Mouse (Mus musculus): Measurements from ENCODE around the gene Epm2aip1. TPM values are rescaled to one million over a fixed set of nuclear protein-coding genes. Genes with fewer than 3 reads are reported as not detected.
A peak's percentile ranks its signal among the peaks of the same experiment; 100 is the strongest.

Gene Epm2aip1
- polyA plus RNA-seq, 1 experiment from 2014 or later = 46.2 TPM

- peak; percentile 97 for DNase-seq (ENCODE audit: low spot score)
- Histone ChIP-seq H3K36me3 (ENCODE audit: control insufficient read depth, insufficient read depth, low read length) (no peaks in the 10 kb centered on the region), H3K27ac (replicated peaks; ENCODE audit: low read depth, low read length) (no peak overlapping the region), H3K9me3 (ENCODE audit: control insufficient read depth, low read length) (no peaks in the 10 kb centered on the region), H3K4me2 (ENCODE audit: low read depth, severe bottlenecking) (no peak overlapping the region), H3K4me3 (ENCODE audit: low read depth, low read length) (no peak overlapping the region), H3K9ac (ENCODE audit: low read length) (no peak overlapping the region), H3K4me1 (ENCODE audit: control insufficient read depth, insufficient read depth, low read length) (no peaks in the 10 kb centered on the region), H3K27me3 (ENCODE audit: control insufficient read depth, insufficient read depth, low read length) (no peaks in the 10 kb centered on the region)
- peak; percentile 73 for ATAC-seq (ENCODE audit: insufficient number of reproducible peaks, low FRiP score, low TSS enrichment, low read depth)
- 16% methylated on average over 21 of the region's 21 CpGs for WGBS
Observed at GRCm38 (mm10) chr9:111289832-111290339, 18.2 kb downstream of the Epm2aip1 start.

DNA sequence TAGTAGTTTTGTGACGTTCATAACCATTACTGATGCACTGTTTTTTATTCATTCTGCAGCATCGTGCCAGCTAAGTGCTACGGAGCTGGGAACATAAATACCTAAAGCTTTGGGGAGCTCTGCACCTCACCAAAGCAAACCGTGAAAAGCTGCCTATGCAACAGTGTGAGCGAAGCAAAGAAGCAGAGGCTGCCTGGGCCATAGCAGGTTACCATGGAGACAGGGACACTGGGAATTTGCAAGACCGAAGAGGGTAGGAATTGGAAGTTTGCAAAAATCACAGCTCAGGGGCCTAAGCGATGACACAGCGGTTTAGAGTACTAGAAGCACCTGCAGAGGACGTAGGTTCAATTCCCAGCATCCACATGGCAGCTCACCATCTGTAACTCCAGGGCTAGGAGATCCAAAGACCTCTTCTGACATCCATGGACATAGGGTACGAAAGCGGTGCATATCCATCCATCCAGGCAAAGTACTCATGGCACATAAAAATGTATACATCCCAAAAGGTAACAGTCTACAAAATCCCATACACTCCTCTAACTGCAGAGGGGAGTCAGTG is 18.9 kb downstream of the Epm2aip1 start:
- H3K9ac ChIP-seq (ENCODE audit: low read length) = no peak overlapping the region
- no peak overlapping the region for H3K4me2 ChIP-seq (ENCODE audit: low read depth, severe bottlenecking)
- DNase-seq (ENCODE audit: low spot score) (no peak), ATAC-seq (ENCODE audit: insufficient number of reproducible peaks, low FRiP score, low TSS enrichment, low read depth) (no peak)
- no peaks in the 10 kb centered on the region for H3K36me3 ChIP-seq (ENCODE audit: control insufficient read depth, insufficient read depth, low read length)
- no peaks in the 10 kb centered on the region for H3K9me3 ChIP-seq (ENCODE audit: control insufficient read depth, low read length)
- no peaks in the 10 kb centered on the region for H3K4me1 ChIP-seq (ENCODE audit: control insufficient read depth, insufficient read depth, low read length)
- H3K27me3 ChIP-seq (ENCODE audit: control insufficient read depth, insufficient read depth, low read length) = no peaks in the 10 kb centered on the region
- no peak overlapping the region for H3K4me3 ChIP-seq (ENCODE audit: low read depth, low read length)
- WGBS = 75% methylated on average over 11 of the region's 11 CpGs
- no peak overlapping the region for H3K27ac ChIP-seq (replicated peaks; ENCODE audit: low read depth, low read length)

- no peak overlapping the region for H3K27ac ChIP-seq (replicated peaks; ENCODE audit: low read depth, low read length)
- H3K36me3 ChIP-seq (ENCODE audit: control insufficient read depth, insufficient read depth, low read length) = no peaks in the 10 kb centered on the region
- 88% methylated on average over 4 of the region's 4 CpGs for WGBS
- no peak overlapping the region for H3K4me2 ChIP-seq (ENCODE audit: low read depth, severe bottlenecking)
- no peaks in the 10 kb centered on the region for H3K9me3 ChIP-seq (ENCODE audit: control insufficient read depth, low read length)
- no peak for DNase-seq (ENCODE audit: low spot score)
- H3K27me3 ChIP-seq (ENCODE audit: control insufficient read depth, insufficient read depth, low read length) = no peaks in the 10 kb centered on the region
- H3K4me1 ChIP-seq (ENCODE audit: control insufficient read depth, insufficient read depth, low read length) = no peaks in the 10 kb centered on the region
- ATAC-seq (ENCODE audit: insufficient number of reproducible peaks, low FRiP score, low TSS enrichment, low read depth) = no peak
- H3K9ac ChIP-seq (ENCODE audit: low read length) = no peak overlapping the region
- no peak overlapping the region for H3K4me3 ChIP-seq (ENCODE audit: low read depth, low read length)
Observed at GRCm38 (mm10) chr9:111293234-111293633, 21.5 kb downstream of the Epm2aip1 start.

DNA sequence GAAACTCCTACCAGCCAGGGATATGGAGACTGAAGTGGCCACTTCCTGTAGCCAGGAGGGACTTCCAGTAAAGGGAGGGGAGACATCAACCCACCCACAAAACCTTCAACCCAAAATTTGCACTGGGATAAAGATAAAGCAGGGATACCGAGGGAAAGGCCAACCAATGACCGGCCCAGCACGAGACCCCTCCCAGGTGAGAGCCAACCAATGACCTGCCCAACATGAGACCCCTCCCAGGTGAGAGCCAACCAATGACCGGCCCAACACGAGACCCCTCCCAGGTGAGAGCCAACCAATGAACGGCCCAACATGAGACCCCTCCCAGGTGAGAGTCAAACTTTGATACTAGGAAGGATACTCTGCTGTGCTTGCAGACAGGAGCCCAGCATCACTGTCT is 23.2 kb downstream of the Epm2aip1 start:
- no peaks in the 10 kb centered on the region for H3K4me1 ChIP-seq (ENCODE audit: control insufficient read depth, insufficient read depth, low read length)
- WGBS = 96% methylated on average over 6 of the region's 6 CpGs
- no peak for DNase-seq (ENCODE audit: low spot score)

GRCm38 (mm10) chr9:111295323-111295722 is 23.6 kb downstream of the Epm2aip1 start:
- no peak overlapping the region for H3K27ac ChIP-seq (replicated peaks; ENCODE audit: low read depth, low read length)
- H3K4me3 ChIP-seq (ENCODE audit: low read depth, low read length) = no peak overlapping the region
- no peak overlapping the region for H3K9ac ChIP-seq (ENCODE audit: low read length)
- no peaks in the 10 kb centered on the region for H3K9me3 ChIP-seq (ENCODE audit: control insufficient read depth, low read length)
- H3K36me3 ChIP-seq (ENCODE audit: control insufficient read depth, insufficient read depth, low read length) = no peaks in the 10 kb centered on the region
- DNase-seq (ENCODE audit: low spot score) = no peak
- no peak overlapping the region for H3K4me2 ChIP-seq (ENCODE audit: low read depth, severe bottlenecking)
- no peak for ATAC-seq (ENCODE audit: insufficient number of reproducible peaks, low FRiP score, low TSS enrichment, low read depth)
- WGBS = 84% methylated on average over 2 of the region's 2 CpGs
- no peaks in the 10 kb centered on the region for H3K27me3 ChIP-seq (ENCODE audit: control insufficient read depth, insufficient read depth, low read length)
- no peaks in the 10 kb centered on the region for H3K4me1 ChIP-seq (ENCODE audit: control insufficient read depth, insufficient read depth, low read length)

More for the DNA sequence above, 23.2 kb downstream of the Epm2aip1 start:
- no peak for ATAC-seq (ENCODE audit: insufficient number of reproducible peaks, low FRiP score, low TSS enrichment, low read depth)
- Histone ChIP-seq H3K9ac (ENCODE audit: low read length) (no peak overlapping the region), H3K27me3 (ENCODE audit: control insufficient read depth, insufficient read depth, low read length) (no peaks in the 10 kb centered on the region), H3K27ac (replicated peaks; ENCODE audit: low read depth, low read length) (no peak overlapping the region), H3K4me3 (ENCODE audit: low read depth, low read length) (no peak overlapping the region), H3K36me3 (ENCODE audit: control insufficient read depth, insufficient read depth, low read length) (no peaks in the 10 kb centered on the region), H3K4me2 (ENCODE audit: low read depth, severe bottlenecking) (no peak overlapping the region), H3K9me3 (ENCODE audit: control insufficient read depth, low read length) (no peaks in the 10 kb centered on the region)

DNA sequence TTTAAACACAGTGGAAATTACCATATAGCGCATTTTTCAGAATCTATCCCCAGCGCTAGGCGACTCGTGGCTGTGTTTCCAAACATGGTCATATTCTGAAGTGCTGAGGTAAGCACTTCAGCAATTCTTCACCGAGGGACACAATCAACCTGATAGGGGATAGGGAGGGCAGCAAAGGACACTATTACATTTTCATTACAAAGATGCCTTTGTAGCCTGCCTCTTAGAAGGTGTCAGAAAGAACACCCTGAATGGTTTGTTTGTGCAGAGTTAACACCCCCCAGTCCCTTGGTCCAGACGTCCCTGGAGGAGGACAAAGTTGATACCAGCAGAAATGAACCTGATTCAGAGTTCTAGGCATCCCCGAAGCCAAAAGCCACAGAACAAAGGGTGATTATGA is 24.7 kb downstream of the Epm2aip1 start:
- no peaks in the 10 kb centered on the region for H3K4me1 ChIP-seq (ENCODE audit: control insufficient read depth, insufficient read depth, low read length)
- no peak overlapping the region for H3K9ac ChIP-seq (ENCODE audit: low read length)
- no peak for ATAC-seq (ENCODE audit: insufficient number of reproducible peaks, low FRiP score, low TSS enrichment, low read depth)
- no peaks in the 10 kb centered on the region for H3K27me3 ChIP-seq (ENCODE audit: control insufficient read depth, insufficient read depth, low read length)
- H3K36me3 ChIP-seq (ENCODE audit: control insufficient read depth, insufficient read depth, low read length) = no peaks in the 10 kb centered on the region
- H3K4me2 ChIP-seq (ENCODE audit: low read depth, severe bottlenecking) = no peak overlapping the region
- no peak for DNase-seq (ENCODE audit: low spot score)
- no peak overlapping the region for H3K4me3 ChIP-seq (ENCODE audit: low read depth, low read length)
- WGBS = 76% methylated on average over 7 of the region's 7 CpGs
- H3K9me3 ChIP-seq (ENCODE audit: control insufficient read depth, low read length) = no peaks in the 10 kb centered on the region
- no peak overlapping the region for H3K27ac ChIP-seq (replicated peaks; ENCODE audit: low read depth, low read length)

- no peak overlapping the region for H3K4me3 ChIP-seq (ENCODE audit: low read depth, low read length)
- no peak for ATAC-seq (ENCODE audit: insufficient number of reproducible peaks, low FRiP score, low TSS enrichment, low read depth)
- H3K9ac ChIP-seq (ENCODE audit: low read length) = no peak overlapping the region
- H3K9me3 ChIP-seq (ENCODE audit: control insufficient read depth, low read length) = no peaks in the 10 kb centered on the region
- 81% methylated on average over 2 of the region's 2 CpGs for WGBS
- DNase-seq (ENCODE audit: low spot score) = no peak
- H3K4me2 ChIP-seq (ENCODE audit: low read depth, severe bottlenecking) = no peak overlapping the region
- no peaks in the 10 kb centered on the region for H3K4me1 ChIP-seq (ENCODE audit: control insufficient read depth, insufficient read depth, low read length)
- no peak overlapping the region for H3K27ac ChIP-seq (replicated peaks; ENCODE audit: low read depth, low read length)
- H3K36me3 ChIP-seq (ENCODE audit: control insufficient read depth, insufficient read depth, low read length) = no peaks in the 10 kb centered on the region
- H3K27me3 ChIP-seq (ENCODE audit: control insufficient read depth, insufficient read depth, low read length) = no peaks in the 10 kb centered on the region
Observed at GRCm38 (mm10) chr9:111298606-111299005, 26.9 kb downstream of the Epm2aip1 start.

DNA sequence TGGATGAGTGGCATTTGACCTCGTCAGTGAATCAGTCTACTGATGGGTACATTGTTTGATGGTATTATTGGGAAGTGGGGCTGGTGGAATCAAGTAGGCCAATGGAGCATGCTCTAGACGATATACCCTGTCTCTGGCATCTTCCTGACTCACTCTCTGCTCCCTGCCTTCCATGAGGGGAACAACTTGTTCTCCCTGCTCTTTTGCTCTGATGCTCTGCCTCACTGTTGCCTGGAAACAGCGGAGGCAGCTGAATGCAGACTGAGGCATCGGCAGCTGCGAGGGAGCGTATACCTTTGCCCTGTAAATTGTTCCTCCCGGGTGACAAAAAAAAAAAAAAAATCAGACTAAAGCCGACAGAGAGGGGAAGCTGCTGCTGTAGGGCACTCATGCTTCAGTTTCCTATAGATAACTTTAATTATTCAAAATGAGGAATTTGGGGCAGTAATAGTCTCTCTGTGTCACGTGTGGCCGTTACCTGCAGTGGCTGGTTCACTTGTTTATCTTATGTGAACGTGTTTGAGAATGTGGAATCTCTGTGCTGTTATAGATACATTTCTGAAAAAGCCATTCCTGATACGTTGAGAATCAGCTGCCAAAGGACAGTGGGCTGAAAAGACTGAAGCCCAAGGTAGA is 30.6 kb downstream of the Epm2aip1 start:
- no peak overlapping the region for H3K9ac ChIP-seq (ENCODE audit: low read length)
- no peaks in the 10 kb centered on the region for H3K9me3 ChIP-seq (ENCODE audit: control insufficient read depth, low read length)
- WGBS = 74% methylated on average over 12 of the region's 12 CpGs
- DNase-seq (ENCODE audit: low spot score) = no peak
- no peak overlapping the region for H3K4me3 ChIP-seq (ENCODE audit: low read depth, low read length)
- H3K27ac ChIP-seq (replicated peaks; ENCODE audit: low read depth, low read length) = no peak overlapping the region
- H3K27me3 ChIP-seq (ENCODE audit: control insufficient read depth, insufficient read depth, low read length) = no peaks in the 10 kb centered on the region
- H3K4me1 ChIP-seq (ENCODE audit: control insufficient read depth, insufficient read depth, low read length) = no peaks in the 10 kb centered on the region
- no peaks in the 10 kb centered on the region for H3K36me3 ChIP-seq (ENCODE audit: control insufficient read depth, insufficient read depth, low read length)
- no peak overlapping the region for H3K4me2 ChIP-seq (ENCODE audit: low read depth, severe bottlenecking)
- no peak for ATAC-seq (ENCODE audit: insufficient number of reproducible peaks, low FRiP score, low TSS enrichment, low read depth)
